8 mouse cellular contexts compared by ENCODE assay signal in the genomic region with DNA sequence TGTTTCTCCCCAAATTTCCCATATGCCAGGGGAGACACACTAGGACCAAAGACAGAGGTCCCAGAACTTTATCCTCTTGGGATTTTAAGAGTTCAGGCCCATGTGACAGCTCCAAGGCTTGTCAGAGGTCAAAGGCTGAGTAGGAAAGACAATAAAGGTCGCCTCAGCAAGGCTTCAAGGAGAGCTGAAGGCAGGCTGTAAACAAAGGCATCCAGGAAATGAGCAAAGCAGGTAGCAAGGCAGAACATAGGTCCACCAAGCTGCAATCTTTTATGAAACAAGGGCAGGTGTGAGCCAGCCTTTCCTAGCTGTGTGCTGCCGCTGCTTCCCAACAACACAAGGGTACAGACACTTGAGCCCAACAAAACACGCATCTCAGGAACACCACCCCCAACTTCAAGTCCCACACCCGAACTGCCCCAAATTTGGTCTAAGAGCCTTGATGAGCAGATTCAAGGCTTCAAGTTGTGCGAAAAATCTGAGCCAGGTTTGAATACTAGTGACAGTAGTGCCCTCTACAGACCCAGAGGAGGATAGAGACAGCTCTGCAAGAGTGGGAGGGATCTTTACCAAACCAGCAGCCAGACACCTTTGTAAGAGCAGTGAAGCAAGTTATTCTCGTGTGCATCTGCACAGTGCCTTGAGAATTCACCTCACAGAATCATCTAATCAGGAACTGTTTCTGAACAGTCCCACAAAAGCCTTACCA. TPM values are rescaled to one million over a fixed set of nuclear protein-coding genes. Genes with fewer than 3 reads are reported as not detected.
A peak's percentile ranks its signal among the peaks of the same experiment; 100 is the strongest.
DNase-seq lines count a peak whose midpoint lies in the region; ATAC-seq lines count a peak whose summit lies in the region.

No protein-coding gene starts in this region.

- H3K4me1 ChIP-seq in kidney, embryonic 16.5 days (ENCODE audit: insufficient read depth, low read length) = no peaks in the 10 kb centered on the region
- peaks cover 7% of the 10 kb centered on the region; the same call in 1 of the 2 replicates for H3K4me1 ChIP-seq in forebrain, embryonic 11.5 days (replicated peaks; ENCODE audit: control insufficient read depth, insufficient read depth, low read length)
- H3K4me1 ChIP-seq in midbrain, embryonic 10.5 days = peaks cover 21% of the 10 kb centered on the region

- DNase-seq in kidney, adult 18-20 months = peak; percentile 21
- DNase-seq in CD4-positive helper T cell, adult 2 months (ENCODE audit: low read depth, low spot score) = peak; percentile 8
- peak; percentile 76 for DNase-seq in R1 (ENCODE audit: low read depth, low spot score)
- peak; percentile 50 for DNase-seq in forebrain, embryonic 11.5 days (ENCODE audit: low spot score)
- no peak for DNase-seq in midbrain, embryonic 10.5 days (ENCODE audit: low spot score)
- no peak for DNase-seq in thymus, postnatal 10 days (ENCODE audit: low spot score in 2 of 2)
- DNase-seq in natural killer cell, adult 2 months (ENCODE audit: low spot score in 2 of 2) = no peak

- H3K4me2 ChIP-seq in kidney, embryonic 16.5 days (replicated peaks; ENCODE audit: low read depth, low read length) = no peak overlapping the region
- H3K4me2 ChIP-seq in forebrain, embryonic 11.5 days (ENCODE audit: low read depth, low read length, severe bottlenecking) = no peak overlapping the region

- no peak for ATAC-seq in kidney, embryonic 16.5 days (ENCODE audit: low FRiP score, low TSS enrichment)
- peak; percentile 62; the same call in 1 of the 2 replicates for ATAC-seq in forebrain, embryonic 11.5 days (replicated peaks; ENCODE audit: low FRiP score)

- H3K9ac ChIP-seq in kidney, embryonic 16.5 days (replicated peaks; ENCODE audit: low read length) = no peak overlapping the region
- no peak overlapping the region for H3K9ac ChIP-seq in forebrain, embryonic 11.5 days (ENCODE audit: low read length)

- H3K4me3 ChIP-seq in kidney, embryonic 16.5 days (ENCODE audit: low read length) = no peak overlapping the region
- no peak overlapping the region for H3K4me3 ChIP-seq in forebrain, embryonic 11.5 days (ENCODE audit: low read depth, low read length)
- no peak overlapping the region for H3K4me3 ChIP-seq in midbrain, embryonic 10.5 days

- WGBS in kidney, embryonic 16.5 days = 59% methylated on average over 6 of the region's 6 CpGs
- 59% methylated on average over 6 of the region's 6 CpGs for WGBS in forebrain, embryonic 11.5 days
- 70% methylated on average over 6 of the region's 6 CpGs for whole genome bisulfite sequencing in midbrain, embryonic 10.5 days

- no peaks in the 10 kb centered on the region for H3K9me3 ChIP-seq in kidney, embryonic 16.5 days (ENCODE audit: low read length)
- H3K9me3 ChIP-seq in forebrain, embryonic 11.5 days (ENCODE audit: control insufficient read depth, low read length) = no peaks in the 10 kb centered on the region
- H3K9me3 ChIP-seq in midbrain, embryonic 10.5 days (replicated peaks) = no peaks in the 10 kb centered on the region

- H3K27ac ChIP-seq in kidney, embryonic 16.5 days (ENCODE audit: low read length) = no peak overlapping the region
- no peak overlapping the region for H3K27ac ChIP-seq in forebrain, embryonic 11.5 days (ENCODE audit: low read depth, low read length)
- peak overlapping the region; percentile 34; the same call in 1 of the 2 replicates for H3K27ac ChIP-seq in midbrain, embryonic 10.5 days (replicated peaks)

- no peaks in the 10 kb centered on the region for H3K27me3 ChIP-seq in kidney, embryonic 16.5 days (ENCODE audit: insufficient read depth, low read length)
- H3K27me3 ChIP-seq in forebrain, embryonic 11.5 days (ENCODE audit: control insufficient read depth, insufficient read depth, low read length) = no peaks in the 10 kb centered on the region
- H3K27me3 ChIP-seq in midbrain, embryonic 10.5 days (ENCODE audit: low read depth, poor library complexity, severe bottlenecking) = no peaks in the 10 kb centered on the region

- peaks cover 40% of the 10 kb centered on the region for H3K36me3 ChIP-seq in kidney, embryonic 16.5 days (ENCODE audit: insufficient read depth, low read length)
- peaks cover 4% of the 10 kb centered on the region; the same call in 1 of the 2 replicates for H3K36me3 ChIP-seq in forebrain, embryonic 11.5 days (ENCODE audit: control insufficient read depth, insufficient read depth, low read length)
- peaks cover 46% of the 10 kb centered on the region for H3K36me3 ChIP-seq in midbrain, embryonic 10.5 days

RNA-seq across cellular contexts. Expression of a gene that starts 52.0 kb away (rescaled TPM):
- 249 and 269 TPM in 2 replicates for polyA plus RNA-seq in kidney, embryonic 16.5 days (2015; fragmentation: Nextera tagmentation; extraction: Ambion mirVana)
- polyA plus RNA-seq in forebrain, embryonic 11.5 days (2014; fragmentation: Nextera tagmentation; extraction: Ambion mirVana) = 333 and 341 TPM in 2 replicates
- 322 and 336 TPM in 2 replicates for polyA plus RNA-seq in midbrain, embryonic 10.5 days (2016; fragmentation: Nextera tagmentation; extraction: Ambion mirVana)

Comparison
In these comparisons a context has a peak if more than half of its experiments do, and no peak if none do; other contexts are left out.
1. DNase-seq: peak in kidney, adult 18-20 months (single experiment), CD4-positive helper T cell, adult 2 months (single experiment), R1 (single experiment) and forebrain, embryonic 11.5 days (single experiment); none in midbrain, embryonic 10.5 days (single experiment), thymus, postnatal 10 days (0 of 2) and natural killer cell, adult 2 months (0 of 2).